Mouse (Mus musculus) brain, embryonic 18.5 days (tissue): ENCODE measurements around the gene Tubgcp3.
"Not testable (repeated sequence)": the region's sequence is repeated elsewhere in the genome, so short reads cannot be mapped to it uniquely, and the experiment has no call there.

ENCODE experiments used
- DNase-seq: peaks from one replicate; pipeline ENCODE4 v3.0.0-alpha.2; 2012; ENCODE audit warnings: low read depth, low spot score

Gene Tubgcp3

GRCm38 (mm10) chr8:12672056-12672881 lies at the start of gene Tubgcp3:
Gene Tubgcp3, minus strand, starts transcription at chr8:12672248.
- peak; percentile 82 for DNase-seq

- DNase-seq: no peak
These were observed 47.0 kb upstream of the Tubgcp3 start for GRCm38 (mm10) chr8:12719091-12719490.

- no peak for DNase-seq
These were observed 44.0 kb upstream of the Tubgcp3 start for GRCm38 (mm10) chr8:12715861-12716585.

- DNase-seq: no peak
These were observed 39.6 kb upstream of the Tubgcp3 start for GRCm38 (mm10) chr8:12711623-12712022.

- DNase-seq: no peak
These were observed 31.5 kb upstream of the Tubgcp3 start for GRCm38 (mm10) chr8:12703597-12703996.

GRCm38 (mm10) chr8:12702290-12702689 lies 30.2 kb upstream of the Tubgcp3 start:
- no peak for DNase-seq

GRCm38 (mm10) chr8:12698660-12699277 lies 26.7 kb upstream of the Tubgcp3 start:
- no peak for DNase-seq

GRCm38 (mm10) chr8:12688851-12689250 lies 16.8 kb upstream of the Tubgcp3 start:
- DNase-seq: no peak

- DNase-seq: no peak
These were observed 5.5 kb upstream of the Tubgcp3 start for GRCm38 (mm10) chr8:12677529-12677928.

- DNase-seq: no peak
These were observed 484 bp downstream of the Tubgcp3 start for GRCm38 (mm10) chr8:12671473-12672055.

- DNase-seq: no peak
These were observed 1.1 kb downstream of the Tubgcp3 start for GRCm38 (mm10) chr8:12670965-12671364.

- no peak for DNase-seq
These were observed 3.2 kb downstream of the Tubgcp3 start for GRCm38 (mm10) chr8:12668832-12669231.

GRCm38 (mm10) chr8:12666530-12666929 lies 5.5 kb downstream of the Tubgcp3 start:
- not testable (repeated sequence) for DNase-seq

- no peak for DNase-seq
These were observed 9.0 kb downstream of the Tubgcp3 start for GRCm38 (mm10) chr8:12663105-12663456.

- DNase-seq: no peak
These were observed 9.5 kb downstream of the Tubgcp3 start for GRCm38 (mm10) chr8:12662375-12663104.

- DNase-seq: no peak
These were observed 14.6 kb downstream of the Tubgcp3 start for GRCm38 (mm10) chr8:12657411-12657810.

GRCm38 (mm10) chr8:12651246-12651645 lies 20.8 kb downstream of the Tubgcp3 start:
- no peak for DNase-seq

- DNase-seq: no peak
These were observed 21.6 kb downstream of the Tubgcp3 start for GRCm38 (mm10) chr8:12650495-12650894.

- DNase-seq: no peak
These were observed 23.1 kb downstream of the Tubgcp3 start for GRCm38 (mm10) chr8:12648951-12649350.

GRCm38 (mm10) chr8:12646536-12646935 lies 25.5 kb downstream of the Tubgcp3 start:
- no peak for DNase-seq

- DNase-seq: no peak
These were observed 27.2 kb downstream of the Tubgcp3 start for GRCm38 (mm10) chr8:12644894-12645293.
